Mouse (Mus musculus) kidney, adult 11 months (tissue): ENCODE results near the gene Loxl4.

ENCODE experiments used
- DNase-seq: peaks from one replicate; pipeline ENCODE4 v3.0.0; 2022

Loxl4 gene

DNA sequence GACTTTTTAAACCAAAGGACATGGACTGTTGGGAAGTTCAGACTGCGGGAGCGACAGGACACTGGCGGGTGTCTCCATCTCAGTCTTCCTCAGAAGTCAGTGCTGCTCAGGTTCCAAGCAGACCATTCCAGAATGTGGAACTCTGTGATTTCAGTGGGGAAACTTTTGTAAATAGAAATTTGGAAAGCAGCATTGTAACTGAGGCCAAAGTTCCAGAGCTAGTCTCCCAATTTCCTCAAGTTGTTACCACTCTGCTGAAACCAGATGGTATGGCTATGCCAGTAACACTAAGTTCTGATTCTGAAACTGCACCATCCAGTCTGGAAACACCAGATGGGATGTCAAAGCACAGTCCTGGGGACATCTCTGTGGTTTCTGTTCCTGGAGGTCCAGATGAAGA is 49.6 kb downstream of the Loxl4 start:
- no peak for DNase-seq

DNA sequence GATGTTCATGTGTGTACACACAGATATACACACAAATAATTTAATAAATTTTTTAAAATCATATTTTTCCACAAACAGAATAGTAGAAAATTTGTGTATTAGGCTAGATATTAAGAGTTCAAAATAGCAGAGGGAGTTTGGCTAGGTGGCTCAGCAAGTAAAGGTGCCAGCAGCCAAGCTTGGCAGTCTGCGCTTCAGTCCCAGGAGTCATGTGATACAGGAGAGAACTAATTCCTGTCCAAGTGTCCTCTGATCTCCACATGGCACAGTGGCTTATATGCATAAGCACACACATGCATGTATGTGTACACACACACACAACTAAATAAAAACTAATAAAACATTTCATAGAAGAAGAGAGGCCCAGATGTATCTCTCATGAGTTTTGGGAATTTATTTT is 50.6 kb downstream of the Loxl4 start:
- no peak for DNase-seq

DNA sequence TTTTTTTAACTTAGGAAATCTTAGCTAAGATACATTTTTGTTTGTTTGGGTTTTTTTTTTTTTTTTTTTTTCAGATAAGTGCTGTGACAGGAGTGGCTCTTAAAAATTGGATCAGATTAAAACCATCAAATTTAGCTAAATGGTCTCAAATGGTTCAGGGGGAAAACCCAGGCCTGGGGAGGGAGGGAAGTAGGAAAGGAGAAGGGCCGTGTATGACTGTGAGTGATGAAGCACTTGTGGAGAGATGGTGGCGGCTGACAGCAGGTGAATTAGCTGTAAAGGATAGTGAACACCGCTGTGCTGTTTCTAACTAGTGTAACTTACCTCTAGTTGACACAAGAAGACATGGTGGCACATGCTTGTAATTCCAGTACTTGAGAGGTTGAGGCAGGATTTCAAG is 53.9 kb downstream of the Loxl4 start:
- DNase-seq = no peak
